Mouse (Mus musculus) 416B (cell line): ENCODE measurements at regions not wholly inside any gene's neighbourhood (a gene's known extent, or its start where the extent isn't known, plus 50 kb on each side); places are given as distances from the start of the nearest gene placed in this dataset.

Experiments used
- DNase-seq: peaks from one replicate; pipeline ENCODE4 v3.0.0; 2011; ENCODE audit warnings: low read depth

DNA sequence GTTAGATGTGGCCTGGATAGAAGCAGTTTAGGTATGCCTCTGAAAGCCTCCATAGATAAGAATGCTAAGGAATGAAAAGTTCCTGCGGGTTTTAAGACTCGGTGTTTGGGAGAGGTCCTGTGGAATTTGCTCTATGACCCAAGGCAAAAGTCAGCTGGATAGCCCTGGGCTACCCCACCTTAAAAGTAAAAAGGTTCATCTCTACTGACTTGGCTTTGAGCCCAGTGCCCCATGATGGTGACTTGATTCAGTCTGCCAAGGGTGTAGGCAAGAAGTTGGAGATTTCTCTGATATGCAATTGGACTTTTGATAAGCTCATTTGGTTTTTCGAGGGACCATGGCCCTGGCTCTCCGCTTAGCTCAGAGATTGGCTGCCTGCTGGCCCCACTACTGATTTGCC lies 78.8 kb upstream of the Herc3 start:
- DNase-seq, result no peak

DNA sequence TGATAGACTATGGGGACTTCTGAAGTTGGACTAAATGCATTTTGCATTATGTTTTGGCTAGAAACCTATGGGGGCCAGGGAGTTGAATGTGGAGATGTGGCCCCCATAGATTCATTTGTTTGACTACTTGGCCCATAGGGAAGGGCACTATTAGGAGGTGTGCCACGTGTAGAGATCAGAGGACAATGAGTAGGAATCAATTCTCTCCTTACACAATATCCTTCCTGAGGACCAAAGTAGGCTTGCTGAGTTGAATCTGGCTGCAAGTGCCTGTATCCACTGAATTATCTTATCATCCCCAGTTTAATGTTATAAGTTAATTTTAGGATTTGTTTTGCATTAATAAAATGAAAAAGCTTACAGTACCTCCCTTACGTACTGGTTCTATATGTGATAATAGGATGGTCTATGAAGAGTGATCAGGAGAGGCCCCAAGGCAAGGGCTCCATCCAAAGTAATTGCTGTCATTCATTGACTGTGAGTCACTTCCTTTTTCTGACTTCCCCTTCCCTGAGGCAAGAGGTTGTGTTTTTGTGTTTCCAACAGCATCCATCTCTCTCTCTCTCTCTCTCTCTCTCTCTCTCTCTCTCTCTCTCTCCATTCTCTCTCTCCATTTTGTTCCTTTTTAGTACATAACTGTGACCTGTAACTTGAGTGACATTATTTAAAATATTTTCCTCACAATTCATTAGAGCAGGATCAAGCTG lies 74.8 kb upstream of the Herc3 start:
- DNase-seq, result peak; percentile 67

DNA sequence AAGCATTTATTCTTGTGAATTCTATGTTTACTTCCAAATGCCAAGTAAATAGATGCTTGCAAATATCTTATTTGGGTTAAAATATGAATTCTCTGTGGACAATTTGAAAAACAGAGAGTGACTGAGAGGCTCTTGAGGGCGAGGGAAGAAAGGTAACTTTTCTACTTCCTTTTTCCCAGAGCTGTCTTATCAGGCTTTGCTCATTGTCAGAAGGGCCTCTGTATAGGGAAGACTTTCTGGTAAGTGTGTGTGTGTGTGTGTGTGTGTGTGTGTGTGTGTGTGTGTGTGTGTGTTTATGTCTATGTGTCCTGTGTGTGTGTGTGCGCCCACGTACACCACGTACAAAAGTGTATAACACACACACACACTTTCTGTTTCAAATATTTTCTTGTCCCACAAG lies 73.9 kb upstream of the Herc3 start:
- no peak for DNase-seq

DNA sequence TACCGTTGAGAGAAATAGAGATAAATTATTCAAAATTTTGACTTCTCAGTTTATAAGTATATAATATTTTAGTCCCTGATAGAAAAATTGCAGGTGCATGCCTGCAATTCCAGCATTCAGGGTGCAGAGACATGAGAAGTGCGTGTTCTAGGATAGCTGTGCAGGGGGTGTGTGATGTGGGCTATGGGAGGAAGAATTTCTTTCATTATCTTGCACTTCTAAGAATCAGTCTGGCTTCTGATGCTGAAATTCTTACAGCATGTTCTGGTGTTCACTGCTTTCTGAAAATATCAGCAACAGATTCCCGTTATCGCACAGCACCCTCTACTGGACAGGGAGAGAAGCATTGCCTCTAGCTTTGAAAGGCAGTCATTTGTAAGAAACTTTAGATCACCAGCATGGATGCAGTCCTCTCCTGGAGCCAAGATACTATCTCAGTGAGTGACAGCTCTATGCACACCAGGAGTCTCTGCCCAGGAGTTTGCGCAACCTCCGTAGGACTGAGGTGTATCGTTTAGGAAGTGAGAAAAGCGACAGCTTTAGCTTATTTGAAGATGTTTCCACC lies 60.5 kb upstream of the Herc3 start:
- DNase-seq, result peak; percentile 88

DNA sequence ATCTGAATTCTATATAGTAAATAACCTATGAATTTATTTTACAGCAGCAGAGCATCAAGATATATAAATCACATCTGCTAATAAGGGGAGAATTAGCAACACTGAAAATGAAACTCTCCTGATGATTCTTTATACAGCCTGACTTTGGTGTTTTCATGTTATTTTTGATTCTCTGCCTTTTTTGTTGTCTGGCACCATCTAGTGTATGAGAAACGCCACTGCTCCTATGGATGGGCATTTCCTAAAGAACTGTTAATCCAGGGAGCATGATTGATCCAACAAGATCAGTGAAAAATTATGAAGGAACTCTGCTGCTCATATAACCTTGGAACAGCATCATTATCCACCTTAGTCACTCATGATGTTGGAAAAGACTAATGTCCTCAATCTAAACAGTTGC lies 59.3 kb upstream of the Herc3 start:
- DNase-seq, result peak; percentile 71
